Mouse (Mus musculus): ENCODE data around the gene Actl6a.

DNA sequence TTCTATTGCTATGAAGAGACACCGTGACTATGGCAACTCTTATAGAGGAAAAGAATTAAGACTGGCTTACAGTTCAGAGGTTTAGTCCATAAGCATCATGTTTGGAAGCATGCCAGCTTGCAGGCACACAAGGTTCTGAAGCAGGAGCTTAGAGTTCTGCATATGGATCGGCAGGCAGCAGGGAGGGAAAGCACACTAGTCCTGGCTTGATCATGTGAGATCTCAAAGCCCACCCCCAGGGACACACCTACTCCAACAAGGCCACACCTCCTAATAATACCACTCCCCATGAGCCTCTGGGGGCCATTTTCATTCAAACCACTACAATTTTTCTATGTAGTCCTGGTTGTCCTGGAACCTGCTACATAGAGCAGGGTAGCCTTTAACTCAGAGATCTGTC is 46.6 kb upstream of the Actl6a start:
- TF ChIP-seq CTCF (IDR thresholded peaks at IDR 0.05; ENCODE audit: insufficient read depth, low read length): no peak
- no peak for TF ChIP-seq POLR2A (IDR thresholded peaks at IDR 0.05; ENCODE audit: borderline replicate concordance, extremely low read depth, low read depth, low read length)
